Mouse (Mus musculus) cerebellum, adult 11-12 months (tissue): ENCODE results near the gene Slc2a13.
A peak's percentile ranks its signal among the peaks of the same experiment; 100 is the strongest.

Source experiments
- DNase-seq: peaks from one replicate; pipeline ENCODE4 v3.0.0; 2022

The Slc2a13 gene

DNA sequence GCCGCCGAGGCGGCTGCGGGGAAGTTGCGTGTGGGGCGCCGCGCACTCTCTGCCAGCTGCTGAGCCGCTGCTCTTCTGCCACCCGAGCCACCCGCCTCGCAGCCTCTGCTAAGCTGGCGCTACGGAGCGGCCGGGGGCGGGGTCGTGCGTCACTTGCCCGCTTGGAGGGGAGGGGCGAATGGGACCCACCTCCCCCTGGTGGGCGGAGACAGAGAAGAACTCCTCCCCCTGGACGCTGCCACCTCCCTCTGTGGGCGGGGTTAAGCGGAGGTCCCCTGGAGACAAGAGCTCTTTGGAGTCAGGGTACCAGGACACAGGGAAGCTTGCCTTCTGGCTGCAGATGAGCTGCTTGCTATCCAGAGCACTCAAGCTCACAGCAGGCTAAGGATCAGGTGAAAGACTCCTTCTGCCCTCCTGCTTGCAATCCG is at the start of gene Slc2a13:
Gene Slc2a13, minus strand, starts transcription at position 151 of the 428 bp plus-strand sequence.
- peak; percentile 89 for DNase-seq

DNA sequence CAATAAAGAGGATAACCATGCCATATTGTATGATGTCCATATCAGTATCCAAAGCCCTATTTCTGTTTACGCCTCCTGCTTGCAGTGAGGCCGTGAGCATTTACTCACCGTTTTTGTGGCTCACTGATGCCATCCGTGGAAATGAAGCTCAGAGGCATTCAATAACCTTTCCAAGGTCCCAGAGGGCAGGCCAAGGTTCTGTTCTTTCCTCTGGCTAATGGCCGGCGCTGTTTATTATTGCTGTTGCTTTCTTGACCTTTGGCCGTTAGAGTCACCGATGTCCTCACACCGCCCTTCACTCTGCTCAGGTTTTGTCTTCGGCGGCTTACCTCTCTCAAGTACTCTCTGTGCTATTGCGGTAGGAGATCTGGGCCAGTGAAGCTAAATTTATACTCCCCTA is 43.0 kb upstream of the Slc2a13 start:
- no peak for DNase-seq

DNA sequence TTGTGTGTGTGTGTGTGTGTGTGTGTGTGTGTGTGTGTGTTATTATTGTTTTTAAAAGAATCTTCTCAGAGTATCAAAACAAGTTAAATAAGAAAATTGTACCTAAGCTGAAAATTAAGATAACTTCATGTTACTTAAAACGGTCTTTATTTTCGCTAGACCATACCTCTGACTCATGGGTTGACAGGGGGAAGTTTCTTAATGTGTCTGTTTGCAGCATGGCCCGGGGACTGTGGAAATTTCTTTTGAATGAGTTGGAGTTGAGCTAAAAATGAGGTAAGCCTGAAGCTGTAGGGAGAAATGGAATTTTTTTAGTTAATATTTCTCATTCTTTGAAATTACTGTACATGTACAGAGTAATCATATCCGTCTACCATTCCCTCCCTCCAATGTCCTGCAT is 42.5 kb upstream of the Slc2a13 start:
- no peak for DNase-seq

DNA sequence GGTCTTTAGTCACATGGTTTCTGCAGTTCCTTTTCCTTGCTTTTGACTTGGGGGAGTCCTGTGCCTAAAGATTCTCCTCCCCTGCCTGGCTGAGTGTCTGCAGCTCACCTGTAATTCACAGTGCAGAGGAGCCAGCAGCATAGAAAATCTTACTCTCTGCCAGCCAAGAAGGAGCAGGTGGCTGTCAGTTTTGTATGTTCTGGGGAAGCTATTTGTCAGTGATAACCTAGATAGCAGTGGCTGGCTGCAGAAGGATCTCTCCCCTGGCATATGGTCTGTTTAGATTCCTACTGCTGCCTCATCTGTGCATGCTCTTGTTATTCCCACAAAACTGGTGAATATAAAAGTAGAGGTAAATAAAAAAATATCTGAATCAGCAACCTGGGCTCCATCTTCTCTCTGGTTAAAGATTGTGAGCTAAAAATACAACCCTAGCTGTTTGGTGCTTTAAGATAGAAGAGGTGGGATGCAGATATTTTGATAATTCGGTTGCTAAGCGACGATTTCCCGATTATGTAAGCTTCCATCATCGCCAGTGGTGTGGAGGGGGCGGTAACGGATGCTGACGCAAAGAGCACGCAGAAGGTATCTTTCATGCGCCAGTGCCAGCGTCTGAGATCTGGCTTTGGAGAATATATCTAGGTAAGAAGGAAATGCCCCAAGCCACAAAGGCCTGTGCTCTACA is 41.1 kb upstream of the Slc2a13 start:
- peak; percentile 90 for DNase-seq

DNA sequence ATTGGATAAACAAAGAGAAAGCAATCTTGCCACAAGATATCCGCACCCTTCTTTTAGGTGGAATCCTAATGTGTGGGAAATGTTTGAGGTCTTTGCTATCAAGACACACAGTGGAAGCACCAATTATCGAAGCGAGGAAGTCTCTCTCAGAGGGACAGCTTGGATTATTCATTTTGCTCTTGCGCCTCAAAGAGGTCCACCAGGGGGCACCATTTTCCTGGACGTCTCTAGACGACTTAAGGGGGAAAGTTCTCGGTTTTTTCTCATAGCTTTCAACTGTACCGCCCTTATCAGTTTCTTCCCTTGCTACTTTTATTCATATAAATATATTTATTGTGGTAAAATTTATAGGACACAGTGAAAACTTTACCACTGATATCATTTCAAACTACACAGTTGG is 36.7 kb upstream of the Slc2a13 start:
- peak; percentile 47 for DNase-seq

DNA sequence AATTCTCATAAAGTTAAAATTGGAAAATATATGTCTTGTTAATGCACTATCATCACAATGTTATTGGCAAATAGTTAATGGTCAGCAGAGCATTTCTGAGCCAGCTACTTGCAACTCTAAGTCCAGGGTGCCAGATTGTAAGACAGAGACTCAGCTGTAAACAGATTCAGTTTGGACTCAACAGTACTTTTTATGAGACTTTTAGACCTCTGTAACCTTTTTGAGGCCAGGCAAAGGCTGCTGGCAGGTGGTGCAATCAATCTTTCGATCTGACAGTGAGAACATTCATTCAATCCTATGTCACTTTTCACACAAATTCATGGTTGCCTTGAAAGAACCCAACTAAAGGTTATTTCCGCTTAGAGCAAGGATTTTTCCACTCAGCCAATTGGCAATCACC is 35.8 kb upstream of the Slc2a13 start:
- DNase-seq = no peak

DNA sequence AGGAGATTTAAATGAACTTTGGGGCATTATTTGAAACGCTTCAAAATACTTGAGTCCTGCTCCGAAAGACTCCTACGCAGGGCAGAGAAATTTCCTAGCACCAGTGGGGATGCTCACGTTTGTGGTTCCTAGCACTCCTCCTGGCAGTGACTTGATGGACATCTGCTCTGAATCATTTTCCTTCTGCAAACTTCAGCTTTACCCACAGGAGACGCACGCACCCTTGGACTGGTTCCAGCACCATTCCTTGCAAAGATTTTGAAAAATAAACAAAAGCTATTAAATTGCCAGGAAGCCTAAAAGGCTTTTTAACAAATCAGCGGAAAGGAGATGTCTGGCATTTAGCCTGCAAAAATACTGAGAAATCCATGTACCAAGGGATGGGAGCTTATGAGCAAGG is 28.1 kb upstream of the Slc2a13 start:
- no peak for DNase-seq

DNA sequence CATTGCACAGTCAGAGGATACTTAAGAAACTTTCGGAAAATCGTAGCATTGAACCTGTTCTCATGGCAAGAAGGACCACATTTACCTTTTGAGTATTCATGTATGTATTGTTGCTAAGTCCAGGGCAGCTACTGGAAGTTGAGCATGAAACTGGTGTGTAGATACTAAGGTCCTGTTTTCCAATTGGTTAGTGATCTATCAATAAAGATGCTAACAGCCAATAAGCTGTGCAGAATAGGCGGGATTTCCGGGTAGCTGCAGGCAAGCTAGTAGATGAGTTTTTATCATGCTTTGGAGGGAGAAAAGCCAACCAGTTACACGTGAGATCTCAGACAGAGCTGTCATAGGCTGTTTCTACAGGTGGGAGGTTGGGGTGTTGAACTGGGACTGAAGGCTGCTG is 24.2 kb upstream of the Slc2a13 start:
- no peak for DNase-seq

DNA sequence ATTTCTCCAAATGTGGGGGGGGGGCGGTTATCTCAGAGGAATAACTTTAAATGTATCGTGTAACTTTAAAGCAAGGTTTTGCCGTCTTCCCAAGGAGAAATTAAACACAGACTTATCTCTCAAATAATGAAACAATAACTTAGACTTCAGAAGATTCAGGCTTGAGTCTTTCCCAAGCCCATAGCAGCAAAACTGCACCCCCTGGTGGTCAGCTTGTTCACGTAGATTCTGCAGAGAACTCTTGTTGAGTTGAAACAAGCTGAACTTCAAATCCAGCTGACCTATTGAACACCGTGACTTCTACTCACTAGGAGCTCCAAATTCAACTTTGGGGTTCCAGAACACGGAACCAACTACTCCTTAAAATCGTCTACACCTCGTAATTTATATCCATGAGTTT is 1.4 kb upstream of the Slc2a13 start:
- peak; percentile 71 for DNase-seq

DNA sequence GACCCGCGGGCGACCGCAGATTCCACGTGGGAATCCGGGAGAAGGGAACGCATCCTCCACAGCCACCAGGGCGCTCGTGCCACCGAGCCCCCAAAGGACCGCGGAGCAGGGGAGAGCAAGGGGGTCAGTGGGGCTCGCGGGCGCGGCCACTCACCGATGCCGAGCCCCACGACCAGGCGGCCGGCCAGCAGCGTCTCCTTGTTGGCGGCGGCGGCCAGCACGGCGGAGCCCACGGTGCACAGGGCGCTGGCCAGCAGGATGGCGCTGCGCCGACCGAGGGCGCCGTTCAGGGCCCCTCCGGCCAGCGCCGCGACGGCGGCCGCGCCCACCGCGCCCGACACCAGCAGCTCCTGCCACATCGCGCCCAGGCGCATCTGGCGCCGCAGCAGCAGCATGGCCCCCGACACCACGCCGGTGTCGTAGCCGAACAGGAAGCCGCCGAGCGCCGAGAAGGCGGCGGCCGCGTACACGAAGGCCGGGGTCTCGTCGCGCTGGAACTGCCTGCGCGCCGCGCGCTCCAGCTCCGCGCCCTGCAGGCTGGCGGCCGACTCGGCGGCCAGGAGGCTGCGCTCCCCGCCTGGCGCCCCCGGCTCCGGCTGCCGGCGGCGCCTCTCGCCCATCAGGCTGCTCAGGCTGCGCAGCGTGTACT is 516 bp downstream of the Slc2a13 start:
- peak; percentile 60 for DNase-seq

DNA sequence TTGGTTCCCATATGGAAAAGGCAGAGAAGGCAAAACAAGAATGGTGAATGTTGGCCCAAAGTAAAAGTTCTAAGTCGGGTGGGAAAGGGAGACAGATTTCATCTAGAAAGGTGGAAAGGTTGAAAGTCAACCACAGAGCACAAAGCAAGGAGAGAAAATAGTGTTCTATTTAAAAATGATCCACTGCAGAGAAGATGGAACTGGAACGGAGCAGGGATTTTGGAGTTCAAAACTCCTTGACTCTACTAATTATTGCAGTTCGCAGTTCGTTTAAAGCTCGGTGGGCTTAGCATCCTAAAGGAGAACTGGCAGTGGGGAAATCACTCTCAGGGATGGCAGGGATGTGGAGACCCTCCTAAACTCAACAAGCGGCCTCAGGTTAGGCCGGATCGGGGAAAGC is 1.1 kb downstream of the Slc2a13 start:
- no peak for DNase-seq

DNA sequence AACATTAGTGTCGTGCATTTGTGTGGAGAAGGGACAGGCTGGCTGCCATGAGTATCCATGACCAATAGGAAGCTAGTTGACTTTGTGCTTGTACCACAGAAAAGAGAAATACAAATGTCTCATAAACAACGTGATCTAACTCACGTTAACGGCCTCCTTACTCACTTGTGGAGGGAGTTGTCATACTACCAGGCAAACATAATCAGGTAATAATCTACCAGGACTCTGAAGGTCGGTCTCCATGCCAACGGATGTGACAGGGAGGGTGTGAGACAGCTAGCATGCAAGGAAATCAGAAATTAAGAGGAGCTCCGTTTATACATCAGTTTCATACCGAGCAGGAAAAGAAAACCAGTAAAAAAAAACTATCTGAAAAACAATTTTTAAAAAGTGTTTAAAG is 6.3 kb downstream of the Slc2a13 start:
- no peak for DNase-seq

DNA sequence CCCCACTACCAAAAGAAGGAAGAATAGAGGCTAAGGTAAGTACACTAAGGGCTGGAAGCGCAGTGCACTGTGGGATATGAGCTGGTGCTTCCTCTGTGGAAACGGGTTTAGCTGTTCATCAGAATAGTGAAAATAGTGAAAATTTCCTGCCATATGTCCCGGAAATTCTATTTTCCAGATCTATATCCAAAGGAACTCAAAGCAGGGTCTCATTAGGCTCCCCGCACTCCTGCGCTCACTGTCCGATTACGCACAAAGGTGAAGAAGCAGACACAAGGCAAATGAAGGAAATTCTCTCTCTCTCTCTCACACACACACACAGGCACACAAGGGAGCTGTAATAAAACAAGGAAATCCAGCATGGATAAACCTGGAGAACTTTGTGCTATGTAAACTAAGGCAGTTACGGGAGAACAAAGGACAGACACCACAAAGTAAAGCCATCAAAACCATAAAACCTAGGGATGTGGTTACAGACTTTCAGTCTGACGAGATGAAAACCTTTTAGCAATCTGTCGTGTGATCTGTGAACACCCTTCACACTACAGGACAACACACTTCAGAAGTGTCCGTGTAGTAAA is 7.9 kb downstream of the Slc2a13 start:
- no peak for DNase-seq

DNA sequence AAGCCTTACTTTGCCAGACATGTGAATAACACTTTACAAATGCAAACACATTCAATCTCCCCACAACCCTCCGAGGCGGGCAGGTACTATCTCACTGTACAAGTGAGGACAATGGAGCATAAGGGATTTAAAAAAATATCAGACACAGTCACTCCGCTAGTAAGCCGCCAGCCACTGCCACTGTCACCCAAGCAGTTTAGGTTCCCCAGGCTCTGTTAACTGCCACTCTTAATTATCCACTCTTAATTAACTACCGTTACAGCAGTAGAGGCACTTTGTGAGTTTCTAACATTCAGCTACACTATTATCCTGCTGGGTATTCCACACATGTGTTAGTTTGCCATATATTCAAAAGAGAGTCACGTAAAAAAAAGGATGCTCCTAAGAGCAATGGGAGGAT is 11.3 kb downstream of the Slc2a13 start:
- no peak for DNase-seq

DNA sequence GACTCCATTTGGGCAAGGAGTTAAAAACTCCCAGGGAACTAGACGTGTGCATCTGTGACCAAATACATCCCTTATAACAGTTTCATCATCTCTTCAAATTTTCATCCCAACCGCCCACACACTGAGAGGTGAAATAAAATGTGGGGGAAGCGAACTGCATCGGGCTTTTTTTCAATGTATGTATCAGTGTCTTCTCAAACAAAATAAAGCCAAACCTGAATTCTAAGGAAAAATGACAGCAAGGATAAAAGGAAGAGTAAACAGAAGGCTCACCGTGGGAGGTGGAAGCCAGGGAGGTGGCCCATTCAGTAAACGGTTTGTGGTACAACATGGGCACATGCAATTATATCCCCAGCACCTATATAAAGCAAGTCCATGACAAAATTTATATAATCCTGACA is 17.7 kb downstream of the Slc2a13 start:
- DNase-seq = peak; percentile 45

DNA sequence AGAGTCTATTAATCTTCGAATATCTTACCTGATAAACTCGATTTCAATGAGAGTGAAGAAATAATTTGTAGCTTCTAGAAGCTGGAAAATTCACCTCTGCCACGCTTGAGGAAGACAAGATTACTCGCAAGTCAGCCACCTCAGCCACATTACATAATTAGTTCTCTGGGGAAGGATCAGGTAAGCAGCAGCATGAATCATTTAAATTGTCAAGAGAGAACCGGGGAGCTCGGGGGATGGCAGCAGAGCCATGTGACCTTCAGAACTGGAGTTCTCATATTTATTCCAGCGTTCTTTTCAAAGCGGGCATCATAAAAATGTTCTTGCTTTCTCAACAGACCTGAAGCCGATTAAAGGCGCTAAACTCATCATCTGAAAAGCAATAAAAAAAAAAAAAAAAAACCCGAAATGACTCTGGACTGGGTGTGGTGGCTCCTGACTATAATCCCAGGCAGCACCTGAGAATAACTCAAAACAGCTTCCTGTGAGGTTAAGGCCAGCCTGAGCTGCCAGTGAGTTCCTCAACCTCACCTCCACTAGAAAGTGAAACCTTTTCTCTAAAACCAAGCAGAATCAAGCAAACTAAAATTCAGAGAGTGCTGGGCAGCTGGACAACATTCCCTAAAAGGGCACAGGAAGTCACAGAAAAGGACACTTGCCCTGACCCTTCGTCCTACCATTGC is 24.3 kb downstream of the Slc2a13 start:
- no peak for DNase-seq

DNA sequence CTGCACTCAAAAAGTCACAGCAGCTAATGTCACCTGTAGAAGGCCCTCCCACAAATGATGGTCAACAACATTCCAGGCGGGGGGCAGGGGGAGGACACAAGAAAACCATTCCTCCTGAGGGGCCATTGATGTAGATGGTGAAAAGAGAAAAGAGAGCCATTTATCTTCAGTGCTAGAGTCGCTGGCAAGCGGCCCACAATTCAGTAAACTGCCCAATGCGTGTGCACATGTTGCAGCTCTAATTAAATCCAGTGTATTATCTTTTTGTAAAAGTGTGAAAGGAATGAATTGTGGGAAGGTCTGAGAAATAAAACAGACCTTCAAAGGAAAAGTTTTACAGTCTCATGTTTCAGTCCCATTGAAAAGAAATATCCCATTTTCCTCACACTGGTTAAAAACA is 28.5 kb downstream of the Slc2a13 start:
- no peak for DNase-seq

DNA sequence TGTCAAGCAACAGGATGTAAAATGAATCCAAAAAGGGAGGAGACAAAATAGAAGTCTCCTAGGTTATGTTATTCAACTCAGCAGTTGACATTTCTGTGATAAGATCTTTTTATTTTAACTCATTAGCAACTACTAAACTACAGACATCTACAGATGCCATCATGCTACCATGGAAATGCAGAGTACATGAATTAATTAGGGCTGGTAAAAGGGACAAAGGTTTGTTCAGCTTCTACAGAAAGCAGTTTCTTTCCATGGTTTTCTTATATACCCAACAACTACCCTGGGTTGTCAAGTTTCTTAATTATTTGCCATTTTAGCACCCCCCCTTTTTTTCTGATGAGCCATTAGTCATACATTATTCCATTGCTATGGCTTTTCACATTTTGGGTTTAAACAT is 34.6 kb downstream of the Slc2a13 start:
- DNase-seq = no peak

DNA sequence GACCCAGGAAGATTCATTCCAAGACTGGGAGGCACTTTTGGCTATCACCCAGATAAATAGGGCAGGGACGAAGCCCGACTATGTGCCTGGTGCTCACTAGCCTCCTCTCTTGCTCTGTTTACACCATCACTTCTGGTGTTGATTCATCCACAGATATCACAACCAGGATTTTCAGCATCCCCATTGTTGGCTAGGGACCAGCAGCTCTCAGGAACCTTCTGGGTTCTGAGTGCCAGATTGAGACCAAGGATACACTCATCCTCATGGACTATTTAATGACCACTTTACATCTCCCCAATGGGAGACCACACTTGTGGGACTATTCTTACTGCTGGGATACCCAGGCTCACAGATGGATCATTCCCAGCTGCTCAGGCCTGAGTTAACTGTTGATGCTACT is 46.2 kb downstream of the Slc2a13 start:
- peak; percentile 34 for DNase-seq

DNA sequence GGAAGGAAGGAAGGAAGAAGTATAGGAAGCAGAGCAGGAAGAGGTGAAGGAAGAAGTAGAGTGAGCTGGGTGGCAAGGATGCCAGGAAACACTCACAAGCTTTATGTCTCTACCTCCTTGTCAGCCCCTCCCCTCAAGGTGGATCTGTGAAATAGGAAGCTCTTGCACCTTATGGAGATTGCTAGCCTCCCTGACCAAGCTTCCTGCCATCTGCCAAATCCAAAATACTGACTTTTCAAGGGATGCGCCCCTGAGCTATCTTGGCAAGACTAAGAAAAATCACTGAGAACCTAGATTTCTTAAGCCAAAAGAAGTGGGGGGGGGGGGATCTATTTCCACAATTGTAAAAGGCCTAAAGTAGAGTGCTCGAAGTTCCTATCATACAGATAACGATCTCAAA is 46.9 kb downstream of the Slc2a13 start:
- no peak for DNase-seq

DNA sequence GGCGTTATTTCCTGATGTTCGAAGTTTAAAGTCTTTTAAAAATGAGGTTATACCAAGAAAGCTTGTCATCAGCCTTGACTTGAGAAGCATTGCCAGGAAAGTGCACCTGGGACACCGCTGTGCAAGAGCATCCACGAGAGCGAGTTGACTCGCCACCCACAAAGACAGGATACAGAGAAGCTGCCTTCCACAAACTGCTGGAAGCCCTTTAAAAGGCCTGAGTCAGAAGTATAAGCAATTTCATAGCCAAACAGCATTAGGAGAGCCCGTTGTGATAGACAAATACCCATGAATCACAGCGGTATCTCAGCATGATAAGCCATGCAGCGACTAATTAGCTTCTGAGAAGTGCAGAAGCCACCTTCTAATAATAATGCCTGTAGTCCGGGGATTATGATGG is 48.6 kb downstream of the Slc2a13 start:
- no peak for DNase-seq

DNA sequence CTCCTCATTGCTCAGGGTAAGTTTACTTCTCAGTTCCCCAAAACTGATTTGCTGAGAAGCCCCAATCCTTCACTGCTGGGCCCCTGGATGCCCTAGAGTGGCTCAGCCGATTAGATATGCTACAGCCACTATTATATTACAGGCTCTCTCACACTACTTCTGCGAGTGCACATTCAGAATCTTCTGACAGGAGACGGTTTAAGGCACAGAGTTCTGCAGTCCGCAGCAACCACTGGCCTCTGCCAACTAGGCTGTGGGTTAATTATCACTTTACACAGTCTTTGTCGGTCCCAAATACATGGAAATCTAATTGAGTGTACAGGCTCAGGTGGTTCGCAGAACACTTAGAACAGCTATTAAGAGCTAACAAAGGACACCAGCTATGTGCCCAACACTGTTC is 69.8 kb downstream of the Slc2a13 start:
- DNase-seq = no peak

DNA sequence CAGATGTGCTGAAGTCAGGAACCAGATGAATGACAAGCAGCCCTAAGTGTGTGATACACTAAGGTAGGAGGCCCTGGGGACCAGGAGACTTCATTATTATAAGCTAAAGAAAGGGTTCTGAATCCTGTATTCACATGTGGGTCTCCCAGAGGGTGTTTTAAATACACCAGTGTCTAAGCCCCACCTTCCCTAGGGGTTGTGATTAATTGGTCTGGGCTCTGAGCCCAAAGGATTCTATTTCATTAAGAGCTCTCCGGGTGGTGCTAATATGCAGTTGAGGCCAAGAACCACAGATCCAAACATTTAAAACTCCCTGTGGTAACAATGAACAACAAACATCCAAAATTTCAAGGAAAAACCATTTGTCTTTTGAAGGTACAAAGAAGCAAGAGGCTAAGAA is 70.4 kb downstream of the Slc2a13 start:
- DNase-seq = no peak

DNA sequence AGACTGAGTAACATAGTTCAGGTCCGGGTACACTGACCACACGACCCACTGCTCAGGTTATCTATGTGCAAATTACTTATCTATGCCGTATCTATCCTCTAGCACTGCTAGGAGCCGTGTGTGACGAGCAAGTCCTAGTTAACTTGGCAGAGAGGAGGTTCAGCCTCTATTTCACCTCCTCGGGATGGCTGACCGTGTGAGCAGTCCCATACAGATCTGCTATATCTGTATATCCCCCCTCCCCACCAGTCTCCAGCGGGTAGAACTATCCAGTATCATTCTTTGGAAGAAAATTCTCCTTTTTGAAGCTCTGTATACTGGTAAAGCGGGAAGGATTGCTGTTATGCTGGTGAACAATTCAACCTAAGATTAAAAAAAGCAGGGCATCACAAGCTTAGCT is 70.8 kb downstream of the Slc2a13 start:
- DNase-seq = no peak
